Mouse (Mus musculus): ENCODE measurements around the gene Pms1. TPM values are rescaled to one million over a fixed set of nuclear protein-coding genes. Genes with fewer than 3 reads are reported as not detected.

Gene Pms1
- polyA plus RNA-seq, 1 experiment: 27.9 TPM

GRCm38 (mm10) chr1:53224775-53225174, 72.0 kb downstream of the Pms1 start:
- Histone ChIP-seq H3K4me1 (ENCODE audit: control insufficient read depth, insufficient read depth, low read length) (no peaks in the 10 kb centered on the region), H3K36me3 (ENCODE audit: control insufficient read depth, insufficient read depth, low read length, poor library complexity, severe bottlenecking) (no peaks in the 10 kb centered on the region; the same call in 1 of the 2 replicates), H3K27me3 (ENCODE audit: control insufficient read depth, insufficient read depth, low read length, poor library complexity, severe bottlenecking) (no peaks in the 10 kb centered on the region), H3K4me3 (ENCODE audit: low read depth, low read length) (no peak overlapping the region), H3K9ac (ENCODE audit: low read depth, poor library complexity, severe bottlenecking) (no peak overlapping the region), H3K27ac (ENCODE audit: insufficient read depth, low read length) (no peak overlapping the region), H3K9me3 (replicated peaks; ENCODE audit: control insufficient read depth, insufficient read depth, low read length, poor library complexity, severe bottlenecking) (peaks cover 4% of the 10 kb centered on the region; the same call in 1 of the 2 replicates)
- TF ChIP-seq CTCF (IDR thresholded peaks at IDR 0.05; ENCODE audit: low read depth, low read length) (no peak), EP300 (IDR thresholded peaks at IDR 0.05; ENCODE audit: insufficient read depth, low read depth, low read length) (no peak)

DNA sequence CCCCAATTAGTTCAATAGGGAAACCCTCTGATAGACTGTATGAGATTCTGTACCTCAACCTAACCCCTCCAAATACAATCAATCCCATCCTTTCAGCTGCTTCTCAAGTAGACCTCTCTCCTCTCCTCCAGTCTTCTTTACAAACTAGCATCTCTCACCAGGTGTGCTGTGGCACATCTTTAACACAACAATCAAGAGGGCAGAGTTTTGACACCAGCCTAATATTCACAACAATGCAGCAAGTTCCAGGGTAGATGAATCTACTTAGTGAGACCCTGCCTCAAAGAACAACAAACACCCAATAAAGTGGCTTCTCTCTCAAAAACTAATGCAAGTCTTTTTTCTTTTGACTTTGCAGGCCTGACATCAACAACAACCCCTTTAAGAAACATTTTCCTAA, 86.7 kb downstream of the Pms1 start:
- TF ChIP-seq POLR2A (IDR thresholded peaks at IDR 0.05; ENCODE audit: insufficient read depth, low read length): no peak
- no peak for TF ChIP-seq CTCF (IDR thresholded peaks at IDR 0.05; ENCODE audit: low read depth, low read length)
- TF ChIP-seq EP300 (IDR thresholded peaks at IDR 0.05; ENCODE audit: insufficient read depth, low read depth, low read length): no peak
- no peaks in the 10 kb centered on the region for H3K27me3 ChIP-seq (ENCODE audit: control insufficient read depth, insufficient read depth, low read length, poor library complexity, severe bottlenecking)
- 0 out of 2 replicates have a peak, but pooled peaks cover 2% of the 10 kb centered on the region for H3K36me3 ChIP-seq (ENCODE audit: control insufficient read depth, insufficient read depth, low read length, poor library complexity, severe bottlenecking)
- no peaks in the 10 kb centered on the region for H3K9me3 ChIP-seq (replicated peaks; ENCODE audit: control insufficient read depth, insufficient read depth, low read length, poor library complexity, severe bottlenecking)
- no peak overlapping the region for H3K27ac ChIP-seq (ENCODE audit: insufficient read depth, low read length)
- H3K4me1 ChIP-seq (ENCODE audit: control insufficient read depth, insufficient read depth, low read length): no peaks in the 10 kb centered on the region
- no peak overlapping the region for H3K4me3 ChIP-seq (ENCODE audit: low read depth, low read length)
- no peak overlapping the region for H3K9ac ChIP-seq (ENCODE audit: low read depth, poor library complexity, severe bottlenecking)

DNA sequence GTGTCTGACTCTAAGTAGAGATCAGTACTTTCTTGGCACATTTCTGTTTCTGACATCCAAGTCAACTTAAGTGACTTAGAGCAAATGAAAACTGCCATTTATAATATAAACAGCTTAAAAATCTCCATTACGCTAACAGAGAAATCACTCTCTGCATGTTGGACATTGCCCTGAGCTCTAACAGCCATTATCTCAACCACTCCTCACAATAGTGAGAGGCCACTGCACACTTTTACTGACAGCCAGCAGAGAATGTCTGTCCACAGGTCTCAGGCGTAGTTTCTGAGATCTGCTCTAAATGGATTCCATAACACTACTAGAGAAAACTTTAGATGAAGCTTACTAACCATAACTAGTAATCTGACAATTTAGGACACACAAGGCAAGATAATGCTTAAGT, 92.9 kb downstream of the Pms1 start:
- Histone ChIP-seq H3K27me3 (ENCODE audit: control insufficient read depth, insufficient read depth, low read length, poor library complexity, severe bottlenecking) (no peaks in the 10 kb centered on the region), H3K27ac (ENCODE audit: insufficient read depth, low read length) (no peak overlapping the region), H3K4me3 (ENCODE audit: low read depth, low read length) (no peak overlapping the region), H3K9ac (ENCODE audit: low read depth, poor library complexity, severe bottlenecking) (no peak overlapping the region), H3K9me3 (replicated peaks; ENCODE audit: control insufficient read depth, insufficient read depth, low read length, poor library complexity, severe bottlenecking) (no peaks in the 10 kb centered on the region), H3K36me3 (ENCODE audit: control insufficient read depth, insufficient read depth, low read length, poor library complexity, severe bottlenecking) (peaks cover 2% of the 10 kb centered on the region; the same call in 1 of the 2 replicates), H3K4me1 (ENCODE audit: control insufficient read depth, insufficient read depth, low read length) (no peaks in the 10 kb centered on the region)
- TF ChIP-seq EP300 (IDR thresholded peaks at IDR 0.05; ENCODE audit: insufficient read depth, low read depth, low read length): no peak
- TF ChIP-seq POLR2A (IDR thresholded peaks at IDR 0.05; ENCODE audit: insufficient read depth, low read length): no peak
- no peak for TF ChIP-seq CTCF (IDR thresholded peaks at IDR 0.05; ENCODE audit: low read depth, low read length)

DNA sequence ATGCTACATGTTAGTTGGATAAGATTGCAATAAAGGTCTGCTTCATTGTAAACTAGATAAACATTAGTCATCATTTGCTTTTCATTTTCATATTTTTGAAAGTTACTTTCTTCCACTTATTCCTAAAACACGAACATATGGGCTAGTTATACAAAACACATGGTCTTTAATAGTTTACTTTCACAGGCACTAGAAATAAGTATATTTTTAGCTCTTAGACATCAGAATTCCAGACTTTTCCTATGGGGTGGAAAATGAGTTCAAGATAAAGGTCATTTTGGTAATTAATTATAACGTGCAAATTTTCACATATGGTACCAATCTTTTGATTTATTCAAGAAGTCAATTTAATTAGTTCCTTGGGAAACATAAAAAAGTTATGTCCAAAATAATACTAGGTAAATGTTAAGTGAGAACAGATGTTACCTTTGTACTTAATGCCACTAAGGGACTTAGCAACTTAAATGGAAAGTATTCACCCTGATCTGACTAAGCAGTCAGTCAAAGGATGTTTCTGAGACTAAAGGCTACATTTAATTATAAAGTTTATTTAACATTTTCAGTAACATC, 95.1 kb downstream of the Pms1 start:
- Histone ChIP-seq H3K36me3 (ENCODE audit: control insufficient read depth, insufficient read depth, low read length, poor library complexity, severe bottlenecking) (peaks cover 2% of the 10 kb centered on the region; the same call in 1 of the 2 replicates), H3K4me3 (ENCODE audit: low read depth, low read length) (no peak overlapping the region), H3K27ac (ENCODE audit: insufficient read depth, low read length) (no peak overlapping the region), H3K4me1 (ENCODE audit: control insufficient read depth, insufficient read depth, low read length) (no peaks in the 10 kb centered on the region), H3K27me3 (ENCODE audit: control insufficient read depth, insufficient read depth, low read length, poor library complexity, severe bottlenecking) (no peaks in the 10 kb centered on the region), H3K9me3 (replicated peaks; ENCODE audit: control insufficient read depth, insufficient read depth, low read length, poor library complexity, severe bottlenecking) (no peaks in the 10 kb centered on the region), H3K9ac (ENCODE audit: low read depth, poor library complexity, severe bottlenecking) (no peak overlapping the region)
- TF ChIP-seq CTCF (IDR thresholded peaks at IDR 0.05; ENCODE audit: low read depth, low read length) (no peak), POLR2A (IDR thresholded peaks at IDR 0.05; ENCODE audit: insufficient read depth, low read length) (no peak), EP300 (IDR thresholded peaks at IDR 0.05; ENCODE audit: insufficient read depth, low read depth, low read length) (no peak)

- no peaks in the 10 kb centered on the region for H3K36me3 ChIP-seq (ENCODE audit: control insufficient read depth, insufficient read depth, low read length, poor library complexity, severe bottlenecking)
- no peaks in the 10 kb centered on the region for H3K4me1 ChIP-seq (ENCODE audit: control insufficient read depth, insufficient read depth, low read length)
- no peak overlapping the region for H3K27ac ChIP-seq (ENCODE audit: insufficient read depth, low read length)
- no peak overlapping the region for H3K9ac ChIP-seq (ENCODE audit: low read depth, poor library complexity, severe bottlenecking)
- TF ChIP-seq POLR2A (IDR thresholded peaks at IDR 0.05; ENCODE audit: insufficient read depth, low read length) (no peak), EP300 (IDR thresholded peaks at IDR 0.05; ENCODE audit: insufficient read depth, low read depth, low read length) (no peak), CTCF (IDR thresholded peaks at IDR 0.05; ENCODE audit: low read depth, low read length) (no peak)
- no peaks in the 10 kb centered on the region for H3K9me3 ChIP-seq (replicated peaks; ENCODE audit: control insufficient read depth, insufficient read depth, low read length, poor library complexity, severe bottlenecking)
- H3K27me3 ChIP-seq (ENCODE audit: control insufficient read depth, insufficient read depth, low read length, poor library complexity, severe bottlenecking): no peaks in the 10 kb centered on the region
- no peak overlapping the region for H3K4me3 ChIP-seq (ENCODE audit: low read depth, low read length)
Measured at GRCm38 (mm10) chr1:53194536-53194935, 102.3 kb downstream of the Pms1 start.

GRCm38 (mm10) chr1:53191234-53191633, 105.6 kb downstream of the Pms1 start:
- H3K9me3 ChIP-seq (replicated peaks; ENCODE audit: control insufficient read depth, insufficient read depth, low read length, poor library complexity, severe bottlenecking): no peaks in the 10 kb centered on the region
- TF ChIP-seq POLR2A (IDR thresholded peaks at IDR 0.05; ENCODE audit: insufficient read depth, low read length) (no peak), EP300 (IDR thresholded peaks at IDR 0.05; ENCODE audit: insufficient read depth, low read depth, low read length) (no peak), CTCF (IDR thresholded peaks at IDR 0.05; ENCODE audit: low read depth, low read length) (no peak)

More at GRCm38 (mm10) chr1:53191234-53191633, 105.6 kb downstream of the Pms1 start:
- Histone ChIP-seq H3K27ac (ENCODE audit: insufficient read depth, low read length) (no peak overlapping the region), H3K36me3 (ENCODE audit: control insufficient read depth, insufficient read depth, low read length, poor library complexity, severe bottlenecking) (no peaks in the 10 kb centered on the region), H3K27me3 (ENCODE audit: control insufficient read depth, insufficient read depth, low read length, poor library complexity, severe bottlenecking) (no peaks in the 10 kb centered on the region), H3K9ac (ENCODE audit: low read depth, poor library complexity, severe bottlenecking) (no peak overlapping the region), H3K4me3 (ENCODE audit: low read depth, low read length) (no peak overlapping the region), H3K4me1 (ENCODE audit: control insufficient read depth, insufficient read depth, low read length) (no peaks in the 10 kb centered on the region)
